33 mouse cellular contexts compared by ENCODE assay signal in the genomic region with DNA sequence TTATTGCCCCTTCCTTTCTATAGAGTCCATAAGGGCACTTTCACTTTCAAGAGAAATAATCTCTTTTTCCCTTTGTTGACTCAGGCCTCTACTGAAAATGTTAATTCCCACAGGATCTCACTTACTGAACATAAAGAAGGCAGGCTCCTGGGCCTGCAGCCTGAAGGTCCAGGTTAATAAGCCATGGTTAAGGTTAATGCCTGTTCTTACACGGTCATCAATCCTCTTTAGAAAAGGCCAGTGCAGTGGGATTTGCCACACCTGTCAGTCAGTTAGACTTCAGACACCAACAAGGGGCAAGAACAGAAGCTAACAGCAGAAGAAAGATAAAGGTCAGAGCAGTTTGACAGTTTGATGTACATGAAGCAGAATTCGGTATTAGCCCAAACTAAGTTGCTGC.
DNase-seq lines count a peak whose midpoint lies in the region; ATAC-seq lines count a peak whose summit lies in the region.
"Had no signal": no experiment of that assay in that cellular context is flagged by ENCODE, and none has a peak within 500 bp of the region (broad histone marks: within the 10 kb centered on the region; RNA-seq: fewer than 3 reads in every experiment).

No protein-coding gene starts in this region.

- H3K4me3 ChIP-seq in midbrain, embryonic 11.5 days (ENCODE audit: low read depth, low read length): no peak overlapping the region
- no peak overlapping the region for H3K4me3 ChIP-seq in midbrain, embryonic 15.5 days
- no peak overlapping the region for H3K4me3 ChIP-seq in embryonic facial prominence, embryonic 10.5 days
- no peak overlapping the region for H3K4me3 ChIP-seq in forebrain, embryonic 10.5 days
- H3K4me3 ChIP-seq: embryonic facial prominence, embryonic 12.5 days; forebrain, embryonic 15.5 days; gastrocnemius, adult 2 months; heart, adult 2 months; heart, embryonic 12.5 days; limb, embryonic 10.5 days; limb, embryonic 15.5 days; liver, embryonic 13.5 days; megakaryocyte, embryonic 14.5 days; neural tube, embryonic 12.5 days; stomach, embryonic 15.5 days had no signal

- H3K36me3 ChIP-seq in midbrain, embryonic 11.5 days (ENCODE audit: control insufficient read depth, insufficient read depth, low read length): no peaks in the 10 kb centered on the region
- H3K36me3 ChIP-seq in midbrain, embryonic 15.5 days (replicated peaks): no peaks in the 10 kb centered on the region
- H3K36me3 ChIP-seq in embryonic facial prominence, embryonic 10.5 days (replicated peaks): no peaks in the 10 kb centered on the region
- H3K36me3 ChIP-seq in forebrain, embryonic 10.5 days (replicated peaks): no peaks in the 10 kb centered on the region
- H3K36me3 ChIP-seq: embryonic facial prominence, embryonic 12.5 days; forebrain, embryonic 15.5 days; heart, embryonic 12.5 days; limb, embryonic 10.5 days; limb, embryonic 15.5 days; liver, embryonic 13.5 days; neural tube, embryonic 12.5 days; stomach, embryonic 15.5 days had no signal

- H3K27ac ChIP-seq in midbrain, embryonic 11.5 days (ENCODE audit: low read depth, low read length): no peak overlapping the region
- no peak overlapping the region for H3K27ac ChIP-seq in midbrain, embryonic 15.5 days
- H3K27ac ChIP-seq in embryonic facial prominence, embryonic 10.5 days (replicated peaks): no peak overlapping the region
- H3K27ac ChIP-seq in forebrain, embryonic 10.5 days: no peak overlapping the region
- H3K27ac ChIP-seq: embryonic facial prominence, embryonic 12.5 days; forebrain, embryonic 15.5 days; gastrocnemius, adult 2 months; heart, adult 2 months; limb, embryonic 10.5 days; limb, embryonic 15.5 days; liver, embryonic 13.5 days; neural tube, embryonic 12.5 days; stomach, embryonic 15.5 days had no signal

- no peaks in the 10 kb centered on the region for H3K9me3 ChIP-seq in midbrain, embryonic 11.5 days (ENCODE audit: control insufficient read depth, low read length)
- no peaks in the 10 kb centered on the region for H3K9me3 ChIP-seq in midbrain, embryonic 15.5 days
- H3K9me3 ChIP-seq in embryonic facial prominence, embryonic 10.5 days: no peaks in the 10 kb centered on the region
- no peaks in the 10 kb centered on the region for H3K9me3 ChIP-seq in forebrain, embryonic 10.5 days
- H3K9me3 ChIP-seq: embryonic facial prominence, embryonic 12.5 days; forebrain, embryonic 15.5 days; heart, embryonic 12.5 days; limb, embryonic 10.5 days; limb, embryonic 15.5 days; liver, embryonic 13.5 days; megakaryocyte, embryonic 14.5 days; neural tube, embryonic 12.5 days; stomach, embryonic 15.5 days had no signal

- H3K4me1 ChIP-seq in midbrain, embryonic 11.5 days (ENCODE audit: control insufficient read depth, insufficient read depth, low read length): peaks cover 4% of the 10 kb centered on the region; the same call in 1 of the 2 replicates
- H3K4me1 ChIP-seq in midbrain, embryonic 15.5 days: no peaks in the 10 kb centered on the region
- H3K4me1 ChIP-seq in embryonic facial prominence, embryonic 10.5 days: no peaks in the 10 kb centered on the region
- H3K4me1 ChIP-seq in forebrain, embryonic 10.5 days: peaks cover 11% of the 10 kb centered on the region
- H3K4me1 ChIP-seq: embryonic facial prominence, embryonic 12.5 days; forebrain, embryonic 15.5 days; heart, embryonic 12.5 days; limb, embryonic 10.5 days; limb, embryonic 15.5 days; liver, embryonic 13.5 days; megakaryocyte, embryonic 14.5 days; stomach, embryonic 15.5 days had no signal

- ATAC-seq in midbrain, embryonic 11.5 days (ENCODE audit: low FRiP score): peak; percentile 84
- ATAC-seq in midbrain, embryonic 15.5 days (replicated peaks): no peak
- ATAC-seq: activated CD4-positive, CD25-positive, alpha-beta regulatory T cell, adult 4 months; forebrain, embryonic 15.5 days; intestine, postnatal 0 days; lung, postnatal 0 days had no signal

- no peaks in the 10 kb centered on the region for H3K27me3 ChIP-seq in midbrain, embryonic 11.5 days (ENCODE audit: control insufficient read depth, insufficient read depth, low read length)
- H3K27me3 ChIP-seq in midbrain, embryonic 15.5 days (replicated peaks): no peaks in the 10 kb centered on the region
- H3K27me3 ChIP-seq in embryonic facial prominence, embryonic 10.5 days (replicated peaks; ENCODE audit: low read depth, poor library complexity, severe bottlenecking): peaks cover 7% of the 10 kb centered on the region; the same call in 1 of the 2 replicates
- peaks cover 15% of the 10 kb centered on the region; the same call in 1 of the 2 replicates for H3K27me3 ChIP-seq in forebrain, embryonic 10.5 days (ENCODE audit: poor library complexity, severe bottlenecking)
- H3K27me3 ChIP-seq: CH12.LX; embryonic facial prominence, embryonic 12.5 days; forebrain, embryonic 15.5 days; heart, embryonic 12.5 days; limb, embryonic 15.5 days; liver, embryonic 13.5 days; megakaryocyte, embryonic 14.5 days; neural tube, embryonic 12.5 days; stomach, embryonic 15.5 days had no signal

- no peak overlapping the region for H3K9ac ChIP-seq in midbrain, embryonic 11.5 days (ENCODE audit: low read length)
- no peak overlapping the region for H3K9ac ChIP-seq in midbrain, embryonic 15.5 days
- H3K9ac ChIP-seq: embryonic facial prominence, embryonic 12.5 days; forebrain, embryonic 15.5 days; heart, embryonic 12.5 days; limb, embryonic 15.5 days; liver, embryonic 13.5 days; neural tube, embryonic 12.5 days; stomach, embryonic 15.5 days had no signal

- DNase-seq in embryo, embryonic 10 days (ENCODE audit: low spot score): peak; percentile 60
- no peak for DNase-seq in embryo, embryonic 9.5 days (ENCODE audit: extremely low spot score)
- no peak for DNase-seq in midbrain, embryonic 11.5 days (ENCODE audit: low spot score, missing footprints)
- DNase-seq in embryonic facial prominence, embryonic 10.5 days (ENCODE audit: low spot score): peak; percentile 10
- no peak for DNase-seq in urinary bladder, postnatal 25 days (ENCODE audit: low spot score)
- no peak for DNase-seq in forebrain, embryonic 10.5 days (ENCODE audit: extremely low spot score, low spot score)
- DNase-seq: adrenal gland, adult 2 months; adrenal gland, postnatal 36 days; cerebellum, adult 2 months; cerebellum, postnatal 25 days; gastrocnemius, adult 2 months; gastrocnemius, postnatal 36 days; heart, adult 2 months; heart, postnatal 4 days; kidney, adult 9 months; kidney, postnatal 10 days; layer of hippocampus, adult 9-11 months; liver, embryonic 13.5 days; lung, adult 18-20 months; lung, postnatal 4 days had no signal

- 36% methylated on average over 2 of the region's 2 CpGs for WGBS in midbrain, embryonic 11.5 days
- 19% methylated on average over 2 of the region's 2 CpGs for WGBS in midbrain, embryonic 15.5 days
- 41% methylated on average over 2 of the region's 2 CpGs for WGBS in embryonic facial prominence, embryonic 10.5 days
- 50% methylated on average over 2 of the region's 2 CpGs for WGBS in forebrain, embryonic 10.5 days

- H3K4me2 ChIP-seq in midbrain, embryonic 11.5 days: no peak overlapping the region
- no peak overlapping the region for H3K4me2 ChIP-seq in midbrain, embryonic 15.5 days
- H3K4me2 ChIP-seq: embryonic facial prominence, embryonic 12.5 days; forebrain, embryonic 15.5 days; heart, embryonic 12.5 days; limb, embryonic 15.5 days; liver, embryonic 13.5 days; neural tube, embryonic 12.5 days; stomach, embryonic 15.5 days had no signal

Comparison
In these comparisons a context has a peak if more than half of its experiments do, and no peak if none do; other contexts are left out.
1. DNase-seq: peak in embryo, embryonic 10 days (single experiment) and embryonic facial prominence, embryonic 10.5 days (single experiment); none in embryo, embryonic 9.5 days (single experiment), midbrain, embryonic 11.5 days (single experiment), urinary bladder, postnatal 25 days (single experiment) and forebrain, embryonic 10.5 days (single experiment).